ENCODE assay signal across 32 mouse cellular contexts in the genomic region with DNA sequence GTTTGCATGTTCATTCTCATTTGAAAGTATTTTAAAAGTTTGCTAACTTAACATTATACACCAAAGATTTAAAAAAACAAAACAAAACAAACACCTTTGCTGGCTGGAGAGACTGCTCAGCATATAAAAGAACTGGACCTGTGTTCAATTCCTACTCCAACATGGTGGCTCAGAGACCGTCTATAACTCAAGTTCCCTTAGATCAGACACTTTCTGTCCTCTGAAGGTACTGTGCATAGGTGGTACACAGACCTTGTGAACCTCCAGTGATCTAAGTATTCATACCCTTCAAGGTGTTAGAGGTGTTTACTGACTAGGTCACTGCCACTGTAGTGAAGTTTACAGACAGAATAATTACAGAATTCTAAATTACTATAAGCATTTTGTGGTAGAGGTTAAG. TPM values are rescaled to one million over a fixed set of nuclear protein-coding genes. Genes with fewer than 3 reads are reported as not detected.
"Had no signal": no experiment of that assay in that cellular context is flagged by ENCODE, and none has a peak within 500 bp of the region (broad histone marks: within the 10 kb centered on the region; RNA-seq: fewer than 3 reads in every experiment).

No protein-coding gene starts in this region.

- H3K27ac ChIP-seq: embryonic facial prominence, embryonic 10.5 days; embryonic facial prominence, embryonic 12.5 days; embryonic facial prominence, embryonic 13.5 days; embryonic facial prominence, embryonic 15.5 days; forebrain, embryonic 10.5 days; forebrain, embryonic 12.5 days; forebrain, embryonic 13.5 days; forebrain, embryonic 15.5 days; gastrocnemius, adult 2 months had no signal

- H3K36me3 ChIP-seq: embryonic facial prominence, embryonic 10.5 days; embryonic facial prominence, embryonic 12.5 days; embryonic facial prominence, embryonic 13.5 days; embryonic facial prominence, embryonic 15.5 days; forebrain, embryonic 10.5 days; forebrain, embryonic 12.5 days; forebrain, embryonic 15.5 days had no signal

- DNase-seq: cerebellum, adult 2 months; cerebellum, adult 8-10 months; cerebellum, adult 9-10 months; cerebellum, adult 9-11 months; cerebellum, postnatal 10 days; cerebellum, postnatal 14 days; cerebellum, postnatal 25 days; cerebellum, postnatal 36 days; embryo, embryonic 11 days; forebrain, postnatal 0 days; gastrocnemius, adult 2 months; gastrocnemius, postnatal 10 days; gastrocnemius, postnatal 14 days; gastrocnemius, postnatal 25 days; gastrocnemius, postnatal 36 days; heart, adult 18-20 months had no signal

- ATAC-seq: forebrain, embryonic 13.5 days; forebrain, embryonic 14.5 days; forebrain, embryonic 15.5 days; forebrain, embryonic 16.5 days; forebrain, postnatal 0 days had no signal

- H3K9ac ChIP-seq: embryonic facial prominence, embryonic 12.5 days; embryonic facial prominence, embryonic 13.5 days; embryonic facial prominence, embryonic 15.5 days; forebrain, embryonic 12.5 days; forebrain, embryonic 13.5 days; forebrain, embryonic 15.5 days; forebrain, postnatal 0 days had no signal

- H3K27me3 ChIP-seq: embryonic facial prominence, embryonic 12.5 days; embryonic facial prominence, embryonic 13.5 days; embryonic facial prominence, embryonic 15.5 days; forebrain, embryonic 12.5 days; forebrain, embryonic 13.5 days; forebrain, embryonic 15.5 days had no signal

- H3K4me3 ChIP-seq: embryonic facial prominence, embryonic 10.5 days; embryonic facial prominence, embryonic 12.5 days; embryonic facial prominence, embryonic 13.5 days; embryonic facial prominence, embryonic 15.5 days; erythroblast, embryonic 14.5 days; forebrain, embryonic 10.5 days; forebrain, embryonic 12.5 days; forebrain, embryonic 13.5 days; forebrain, embryonic 15.5 days; gastrocnemius, adult 2 months had no signal

- H3K4me1 ChIP-seq: embryonic facial prominence, embryonic 12.5 days; embryonic facial prominence, embryonic 15.5 days; forebrain, embryonic 12.5 days had no signal

- H3K4me2 ChIP-seq: embryonic facial prominence, embryonic 12.5 days; embryonic facial prominence, embryonic 13.5 days; embryonic facial prominence, embryonic 15.5 days; forebrain, embryonic 12.5 days; forebrain, embryonic 13.5 days; forebrain, embryonic 15.5 days had no signal

- H3K9me3 ChIP-seq: embryonic facial prominence, embryonic 10.5 days; embryonic facial prominence, embryonic 12.5 days; embryonic facial prominence, embryonic 13.5 days; embryonic facial prominence, embryonic 15.5 days; forebrain, embryonic 10.5 days; forebrain, embryonic 12.5 days; forebrain, embryonic 13.5 days; forebrain, embryonic 15.5 days had no signal

RNA-seq across cellular contexts. Expression of gene Fam186a, which starts 12.4 kb away (rescaled TPM):
- total RNA-seq: common myeloid progenitor, adult 5-6 weeks; forebrain, postnatal 0 days; granulocyte monocyte progenitor cell, adult 5-6 weeks had no signal
- polyA plus RNA-seq: embryonic facial prominence, embryonic 10.5 days; embryonic facial prominence, embryonic 11.5 days; embryonic facial prominence, embryonic 12.5 days; embryonic facial prominence, embryonic 14.5 days; erythroblast, embryonic 14.5 days; forebrain, embryonic 11.5 days; forebrain, embryonic 12.5 days; forebrain, embryonic 13.5 days; forebrain, embryonic 14.5 days; forebrain, embryonic 15.5 days; forebrain, embryonic 16.5 days; forebrain, postnatal 0 days had no signal
